Mouse (Mus musculus) midbrain, embryonic 14.5 days (tissue): ENCODE measurements around the gene Cfap61. TPM values are rescaled to one million over a fixed set of nuclear protein-coding genes. Genes with fewer than 3 reads are reported as not detected.

Experiments used
- ATAC-seq: fragments of 200-750 bp; cut with Nextera tagmentation; 2 replicates; pipeline ENCODE4 v1.8.0; 2017; ENCODE audit warnings: moderate number of reproducible peaks, moderate library complexity; ENCODE audit not compliant: low FRiP score, low TSS enrichment
- DNase-seq: peaks from one replicate; pipeline ENCODE4 v3.0.0-alpha.2; 2015
- H3K27ac ChIP-seq: fragments of 300-500 bp; sonication (generic); replicated peaks from 2 replicates; pipeline ENCODE4 v1.5.1; 2014; ENCODE audit warnings: mild to moderate bottlenecking, low read depth, low read length, moderate library complexity
- H3K27me3 ChIP-seq: fragments of 300-500 bp; sonication (generic); 2 replicates; pipeline ENCODE4 v1.6.1; 2014; ENCODE audit warnings: low read length, control low read depth, mixed read lengths; ENCODE audit not compliant: control insufficient read depth, insufficient read depth
- H3K36me3 ChIP-seq: fragments of 300-500 bp; sonication (generic); 2 replicates; pipeline ENCODE4 v1.6.1; 2014; ENCODE audit warnings: low read length, control low read depth; ENCODE audit not compliant: control insufficient read depth, insufficient read depth
- H3K4me1 ChIP-seq: fragments of 300-500 bp; sonication (generic); 2 replicates; pipeline ENCODE4 v1.6.1; 2014; ENCODE audit warnings: mild to moderate bottlenecking, antibody characterized with exemption, low read length, control low read depth; ENCODE audit not compliant: control insufficient read depth, insufficient read depth
- H3K4me2 ChIP-seq: fragments of 300-500 bp; sonication (generic); 2 replicates; pipeline ENCODE4 v1.6.1; 2014; ENCODE audit warnings: mild to moderate bottlenecking, low read length, moderate library complexity
- H3K4me3 ChIP-seq: fragments of 300-500 bp; sonication (generic); replicated peaks from 2 replicates; pipeline ENCODE4 v1.5.1; 2014; ENCODE audit warnings: low read depth, low read length
- H3K9ac ChIP-seq: fragments of 300-500 bp; sonication (generic); replicated peaks from 2 replicates; pipeline ENCODE4 v1.6.1; 2014; ENCODE audit warnings: mild to moderate bottlenecking, low read length, moderate library complexity
- H3K9me3 ChIP-seq: fragments of 300-500 bp; sonication (generic); 2 replicates; pipeline ENCODE4 v1.6.1; 2016; ENCODE audit warnings: low read length, control low read depth, mixed read lengths; ENCODE audit not compliant: control insufficient read depth
- WGBS: fragments of 180-500 bp; shearing (Covaris S2); extraction: QIAGEN DNeasy Blood & Tissue Kit; methylation state at CpG from one replicate; pipeline ENCODE4 v1.1.7; 2014; 5-methylcytosine and 5-hydroxymethylcytosine counted together
- polyA plus RNA-seq: library from polyadenylated mRNA; unstranded; fragments of >200 nt; fragmentation: Nextera tagmentation; extraction: Ambion mirVana; gene quantifications from 2 replicates; pipeline ENCODE4 v1.2.1, GENCODE M21; 2014

Gene Cfap61
- polyA plus RNA-seq, 1 experiment from 2014 or later: 1.7 TPM

GRCm38 (mm10) chr2:146015341-146016186 is 81.0 kb downstream of the Cfap61 start:
- H3K4me3 ChIP-seq: no peak overlapping the region
- no peaks in the 10 kb centered on the region for H3K27me3 ChIP-seq
- ATAC-seq: peak; percentile 64; the same call in 1 of the 2 replicates
- H3K9ac ChIP-seq: no peak overlapping the region
- H3K4me1 ChIP-seq: 0 out of 2 replicates have a peak, but pooled peaks cover 9% of the 10 kb centered on the region
- H3K4me2 ChIP-seq: no peak overlapping the region
- no peak overlapping the region for H3K27ac ChIP-seq
- H3K9me3 ChIP-seq: no peaks in the 10 kb centered on the region
- peak; percentile 60 for DNase-seq
- WGBS: 21% methylated on average over 8 of the region's 8 CpGs
- no peaks in the 10 kb centered on the region for H3K36me3 ChIP-seq

- Histone ChIP-seq H3K4me2 (no peak overlapping the region), H3K36me3 (no peaks in the 10 kb centered on the region), H3K9ac (no peak overlapping the region), H3K27me3 (no peaks in the 10 kb centered on the region), H3K27ac (no peak overlapping the region), H3K9me3 (no peaks in the 10 kb centered on the region), H3K4me3 (no peak overlapping the region), H3K4me1 (no peaks in the 10 kb centered on the region)
- 94% methylated on average over 6 of the region's 6 CpGs for WGBS
- ATAC-seq (no peak), DNase-seq (no peak)
Observed at GRCm38 (mm10) chr2:146022846-146023245, 88.3 kb downstream of the Cfap61 start.

- H3K27me3 ChIP-seq: no peaks in the 10 kb centered on the region
- DNase-seq (no peak), ATAC-seq (no peak)
- whole genome bisulfite sequencing: 91% methylated on average over 5 of the region's 5 CpGs
- no peak overlapping the region for H3K4me3 ChIP-seq
- H3K36me3 ChIP-seq: no peaks in the 10 kb centered on the region
- no peak overlapping the region for H3K9ac ChIP-seq
- H3K4me1 ChIP-seq: peaks cover 5% of the 10 kb centered on the region; the same call in 1 of the 2 replicates
- no peaks in the 10 kb centered on the region for H3K9me3 ChIP-seq
- H3K27ac ChIP-seq: no peak overlapping the region
- H3K4me2 ChIP-seq: no peak overlapping the region
Observed at GRCm38 (mm10) chr2:146043640-146044039, 109.1 kb downstream of the Cfap61 start.

GRCm38 (mm10) chr2:146044926-146045890 is 110.6 kb downstream of the Cfap61 start:
- no peaks in the 10 kb centered on the region for H3K27me3 ChIP-seq
- H3K9ac ChIP-seq: no peak overlapping the region
- peaks cover 5% of the 10 kb centered on the region; the same call in 1 of the 2 replicates for H3K4me1 ChIP-seq
- DNase-seq: peak; percentile 74
- no peak overlapping the region for H3K4me3 ChIP-seq
- H3K36me3 ChIP-seq: no peaks in the 10 kb centered on the region
- H3K9me3 ChIP-seq: no peaks in the 10 kb centered on the region
- ATAC-seq: peak; percentile 67; the same call in 1 of the 2 replicates
- H3K27ac ChIP-seq: no peak overlapping the region; the same call in 1 of the 2 replicates
- peak overlapping the region; percentile 26; the same call in 1 of the 2 replicates for H3K4me2 ChIP-seq
- WGBS: 44% methylated on average over 24 of the region's 24 CpGs

- Histone ChIP-seq H3K36me3 (no peaks in the 10 kb centered on the region), H3K4me2 (no peak overlapping the region), H3K4me1 (peaks cover 5% of the 10 kb centered on the region; the same call in 1 of the 2 replicates), H3K27ac (no peak overlapping the region; the same call in 1 of the 2 replicates), H3K27me3 (no peaks in the 10 kb centered on the region), H3K4me3 (no peak overlapping the region), H3K9me3 (no peaks in the 10 kb centered on the region), H3K9ac (no peak overlapping the region)
- ATAC-seq: no peak
- 59% methylated on average over 4 of the region's 4 CpGs for WGBS
- no peak for DNase-seq
Observed at GRCm38 (mm10) chr2:146047691-146048090, 113.1 kb downstream of the Cfap61 start.

- Histone ChIP-seq H3K4me1 (peaks cover 5% of the 10 kb centered on the region; the same call in 1 of the 2 replicates), H3K36me3 (no peaks in the 10 kb centered on the region), H3K9me3 (no peaks in the 10 kb centered on the region), H3K9ac (no peak overlapping the region), H3K27me3 (no peaks in the 10 kb centered on the region), H3K4me3 (no peak overlapping the region), H3K27ac (peak overlapping the region; percentile 42; the same call in 1 of the 2 replicates), H3K4me2 (no peak overlapping the region)
- peak; percentile 54; the same call in 1 of the 2 replicates for ATAC-seq
- 38% methylated on average over 17 of the region's 17 CpGs for WGBS
- DNase-seq: peak; percentile 67
Observed at GRCm38 (mm10) chr2:146048221-146048829, 113.7 kb downstream of the Cfap61 start.

GRCm38 (mm10) chr2:146049339-146049738 is 114.8 kb downstream of the Cfap61 start:
- Histone ChIP-seq H3K9me3 (no peaks in the 10 kb centered on the region), H3K4me1 (peaks cover 5% of the 10 kb centered on the region; the same call in 1 of the 2 replicates), H3K27me3 (no peaks in the 10 kb centered on the region), H3K9ac (no peak overlapping the region), H3K27ac (no peak overlapping the region), H3K4me3 (no peak overlapping the region), H3K4me2 (no peak overlapping the region), H3K36me3 (no peaks in the 10 kb centered on the region)
- no peak for ATAC-seq
- DNase-seq: no peak
- WGBS: 84% methylated on average over 5 of the region's 5 CpGs

GRCm38 (mm10) chr2:146050069-146050468 is 115.5 kb downstream of the Cfap61 start:
- H3K36me3 ChIP-seq: no peaks in the 10 kb centered on the region
- no peak overlapping the region for H3K9ac ChIP-seq
- no peak overlapping the region for H3K4me3 ChIP-seq
- DNase-seq (no peak), ATAC-seq (no peak)
- no peaks in the 10 kb centered on the region for H3K27me3 ChIP-seq
- WGBS: 34% methylated on average over 3 of the region's 3 CpGs
- H3K27ac ChIP-seq: no peak overlapping the region
- no peaks in the 10 kb centered on the region for H3K9me3 ChIP-seq
- no peak overlapping the region for H3K4me2 ChIP-seq
- H3K4me1 ChIP-seq: peaks cover 5% of the 10 kb centered on the region; the same call in 1 of the 2 replicates
